Mouse (Mus musculus) Patski (cell line): ENCODE measurements around the gene Gabrb2. TPM values are rescaled to one million over a fixed set of nuclear protein-coding genes. Genes with fewer than 3 reads are reported as not detected.

Experiments
- ATAC-seq: fragments of 100-300 bp; one replicate; pipeline ENCODE4 v1.8.0; 2021
- CTCF ChIA-PET: fragments of 350-600 bp; sonication (Branson Sonifier 250); formaldehyde crosslinking; loops from one replicate; lab custom pipeline; 2022; ENCODE audit warnings: inconsistent platforms; lab: Charles Lee
- POLR2A ChIA-PET: fragments of 350-600 bp; sonication (Branson Sonifier 250); formaldehyde crosslinking; loops from one replicate; lab custom pipeline; 2022; ENCODE audit warnings: antibody characterized with exemption, inconsistent platforms; lab: Charles Lee
- DNase-seq: peaks from one replicate; pipeline ENCODE4 v3.0.0-alpha.2; 2011; ENCODE audit warnings: low read depth, low spot score
- H3K27me3 ChIP-seq: fragments of 371-371 bp; one replicate; pipeline ENCODE4 v1.5.1; 2021
- CTCF ChIP-seq: fragments of 100-300 bp; IDR thresholded peaks from one replicate; pipeline ENCODE4 v1.5.1; 2021
- in situ Hi-C: fragments of 300-500 bp; cut with MboI; formaldehyde crosslinking; loops from 3 replicates; pipeline ENCODE4 v1.11.1; 2018; ENCODE audit warnings: low pct_unique_long_range_greater_than_20kb, mixed read lengths
- polyA plus RNA-seq: library from polyadenylated mRNA; unstranded; gene quantifications from one replicate; pipeline ENCODE4 v1.2.3, GENCODE M21; 2021

Gabrb2 gene
- polyA plus RNA-seq, 1 experiment from 2014 or later = not detected

DNA sequence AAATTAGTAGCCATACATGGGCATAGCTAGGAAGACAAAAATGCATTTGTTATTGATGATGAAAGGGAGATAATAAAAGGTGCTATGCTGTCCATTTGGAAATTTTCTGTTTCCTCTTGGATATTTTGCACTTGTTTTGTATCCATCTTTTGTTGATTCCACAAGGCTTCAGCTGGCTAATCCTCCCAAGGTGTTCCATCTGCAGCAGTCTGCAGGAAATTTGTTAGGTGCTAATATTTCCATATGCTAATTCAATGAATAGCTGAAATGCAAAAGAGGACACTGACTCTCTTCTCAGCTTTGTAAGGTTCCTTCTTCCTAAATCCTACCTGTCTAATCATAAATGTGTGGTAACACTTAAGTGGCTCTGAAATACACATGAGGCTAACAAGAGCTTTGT lies 24.1 kb downstream of the Gabrb2 start:
- ChIA-PET POLR2A (no interaction called here), CTCF (no interaction called here)
- ATAC-seq (no peak), DNase-seq (no peak)
- H3K27me3 ChIP-seq = peaks cover 3% of the 10 kb centered on the region
- in situ Hi-C loops = no loop called here
- TF ChIP-seq CTCF = no peak

DNA sequence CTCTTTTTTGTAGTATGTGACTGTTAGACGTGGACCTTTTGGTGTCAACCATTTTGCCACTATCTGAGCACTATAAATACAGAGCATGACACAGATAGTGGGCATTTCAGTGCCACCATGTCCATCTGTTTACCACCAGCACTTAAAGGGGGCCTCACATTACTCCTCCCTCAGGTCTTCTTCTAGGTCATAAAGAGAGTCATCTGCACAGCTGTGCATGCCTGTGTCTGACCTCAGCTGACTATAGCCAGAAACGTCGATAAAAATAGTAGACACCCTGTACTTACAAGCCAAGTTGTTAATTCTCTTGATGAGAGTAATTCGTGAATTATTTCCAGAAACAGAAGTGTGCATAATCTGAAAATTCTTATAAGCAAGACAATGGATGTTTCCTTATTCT lies 29.4 kb downstream of the Gabrb2 start:
- POLR2A ChIA-PET = no interaction called here
- no peak for ATAC-seq
- CTCF ChIA-PET = no interaction called here
- in situ Hi-C loops = no loop called here
- H3K27me3 ChIP-seq = no peaks in the 10 kb centered on the region
- no peak for DNase-seq
- TF ChIP-seq CTCF = no peak

DNA sequence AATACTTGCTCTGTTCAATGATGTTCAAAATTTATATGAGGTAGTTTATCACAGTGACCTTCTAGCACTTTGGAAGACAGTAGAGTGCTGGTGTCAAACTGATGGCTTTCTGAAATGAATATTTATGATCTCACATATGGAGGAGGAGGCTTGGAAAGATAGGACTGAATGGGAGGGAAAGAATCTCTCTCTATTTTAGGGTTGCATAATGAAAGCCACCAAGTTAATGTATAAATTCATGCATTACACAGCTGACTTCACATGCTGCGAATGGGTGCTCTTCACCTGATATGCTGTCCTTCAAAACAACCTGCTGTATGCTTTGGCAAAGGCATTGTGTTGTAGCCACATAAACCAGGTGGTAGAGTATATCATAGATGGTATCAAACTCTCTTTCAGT lies 44.6 kb downstream of the Gabrb2 start:
- in situ Hi-C loops = no loop called here
- H3K27me3 ChIP-seq = peaks cover 11% of the 10 kb centered on the region
- POLR2A ChIA-PET = no interaction called here
- CTCF ChIA-PET = no interaction called here
- ATAC-seq (no peak), DNase-seq (no peak)
- no peak for TF ChIP-seq CTCF

DNA sequence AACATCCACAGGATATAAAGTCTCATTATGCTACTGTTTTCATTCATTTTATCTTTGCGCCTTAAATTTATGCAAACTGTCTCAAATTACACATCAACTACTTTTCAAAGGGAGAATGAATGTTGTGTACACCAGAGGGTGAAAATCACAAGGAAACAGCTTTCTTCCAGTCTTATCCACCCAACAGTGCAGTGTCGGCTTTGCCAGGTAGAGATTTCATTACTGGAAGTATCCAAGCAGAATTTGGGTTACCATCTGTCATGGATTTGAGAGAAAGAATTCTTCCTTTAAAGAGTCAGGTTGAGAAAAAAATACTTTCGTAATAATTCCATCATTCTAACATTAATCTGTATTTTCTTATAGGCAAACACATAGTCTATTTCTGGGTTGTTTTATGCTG lies 48.8 kb downstream of the Gabrb2 start:
- no peak for DNase-seq
- in situ Hi-C loops = no loop called here
- H3K27me3 ChIP-seq = no peaks in the 10 kb centered on the region
- ChIA-PET CTCF (no interaction called here), POLR2A (no interaction called here)
- TF ChIP-seq CTCF = no peak
- ATAC-seq = no peak

DNA sequence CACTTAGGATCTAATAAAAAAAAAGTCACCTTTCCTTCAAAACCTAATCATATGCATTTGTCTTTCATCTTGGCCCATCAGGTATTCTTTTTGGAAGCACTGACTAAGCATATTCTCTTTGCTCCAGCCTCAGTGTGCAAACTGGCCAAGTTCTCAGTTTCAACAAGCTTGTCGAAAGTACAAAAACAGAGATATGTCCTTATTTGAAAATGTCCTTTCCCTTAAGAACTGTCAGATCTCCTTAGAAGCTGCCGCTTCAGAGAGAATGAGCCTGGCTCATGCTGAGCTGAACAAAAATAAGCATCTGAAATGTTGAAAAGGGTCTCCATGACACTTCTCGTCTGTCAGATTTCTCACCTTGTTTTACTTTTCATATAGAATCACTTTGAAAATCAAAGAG lies 55.0 kb downstream of the Gabrb2 start:
- H3K27me3 ChIP-seq = no peaks in the 10 kb centered on the region
- no peak for ATAC-seq
- in situ Hi-C loops = no loop called here
- ChIA-PET CTCF (no interaction called here), POLR2A (no interaction called here)
- no peak for DNase-seq
- TF ChIP-seq CTCF = no peak

DNA sequence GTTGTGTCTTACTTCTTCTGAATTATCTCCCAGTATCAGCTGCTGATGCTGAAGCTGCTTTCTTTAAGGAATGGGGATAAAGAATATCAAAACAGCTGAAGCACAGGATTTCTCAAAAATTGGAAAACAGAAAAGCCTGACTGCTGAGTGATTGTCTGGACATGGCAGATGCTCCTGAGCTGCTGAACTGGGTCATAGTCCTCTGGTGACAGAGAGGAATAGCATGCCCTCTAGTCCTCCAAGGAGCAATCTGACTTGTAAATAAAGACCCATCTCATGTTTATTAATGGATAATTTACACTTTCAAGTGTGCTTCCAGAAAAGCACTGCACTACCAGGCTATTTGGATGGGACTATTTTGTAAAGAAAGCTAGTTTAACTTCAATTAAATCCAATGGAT lies 68.1 kb downstream of the Gabrb2 start:
- no peak for ATAC-seq
- H3K27me3 ChIP-seq = no peaks in the 10 kb centered on the region
- TF ChIP-seq CTCF = no peak
- ChIA-PET POLR2A (no interaction called here), CTCF (no interaction called here)
- in situ Hi-C loops = no loop called here
- no peak for DNase-seq

DNA sequence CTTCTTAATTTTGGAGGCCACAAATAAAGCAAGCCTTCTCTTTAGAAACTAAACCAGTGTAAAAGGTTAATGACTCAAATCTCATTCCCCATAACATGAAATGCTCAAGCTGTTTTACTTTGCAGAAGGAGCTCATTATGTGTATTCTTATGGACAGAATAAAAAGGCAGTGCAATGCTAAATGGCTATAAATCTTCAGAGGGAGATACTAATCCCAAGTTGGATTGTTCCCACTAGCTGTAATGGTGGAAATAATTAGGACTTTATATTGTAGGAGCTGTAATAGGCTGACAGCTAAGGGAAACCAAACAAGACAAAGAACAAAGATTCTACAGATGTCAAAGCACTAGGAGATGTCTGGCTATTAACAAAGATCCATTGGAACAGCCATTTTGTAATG lies 81.6 kb downstream of the Gabrb2 start:
- POLR2A ChIA-PET = no interaction called here
- H3K27me3 ChIP-seq = no peaks in the 10 kb centered on the region
- CTCF ChIA-PET = no interaction called here
- no peak for DNase-seq
- TF ChIP-seq CTCF = no peak
- no peak for ATAC-seq
- in situ Hi-C loops = no loop called here

DNA sequence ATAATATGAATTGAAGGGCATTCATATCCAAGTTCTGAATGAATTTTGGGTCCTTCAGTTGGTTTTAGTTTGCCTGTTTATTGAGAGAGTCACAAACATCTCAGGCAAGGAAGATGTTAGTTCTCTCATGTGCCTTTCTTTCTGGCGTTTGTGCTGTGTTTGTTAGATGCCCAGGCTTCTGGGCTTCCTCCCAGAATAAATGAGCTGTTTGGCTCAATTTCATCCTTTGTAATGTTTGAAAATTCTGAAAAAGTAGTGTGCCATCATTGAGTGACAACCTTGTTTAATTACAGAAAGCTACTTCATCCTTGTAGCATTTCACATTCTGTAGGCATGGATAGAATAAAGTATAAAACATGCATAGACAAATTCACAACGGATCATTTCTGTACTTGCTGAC lies 85.9 kb downstream of the Gabrb2 start:
- CTCF ChIA-PET = no interaction called here
- POLR2A ChIA-PET = no interaction called here
- DNase-seq (no peak), ATAC-seq (no peak)
- TF ChIP-seq CTCF = no peak
- in situ Hi-C loops = no loop called here
- H3K27me3 ChIP-seq = no peaks in the 10 kb centered on the region

DNA sequence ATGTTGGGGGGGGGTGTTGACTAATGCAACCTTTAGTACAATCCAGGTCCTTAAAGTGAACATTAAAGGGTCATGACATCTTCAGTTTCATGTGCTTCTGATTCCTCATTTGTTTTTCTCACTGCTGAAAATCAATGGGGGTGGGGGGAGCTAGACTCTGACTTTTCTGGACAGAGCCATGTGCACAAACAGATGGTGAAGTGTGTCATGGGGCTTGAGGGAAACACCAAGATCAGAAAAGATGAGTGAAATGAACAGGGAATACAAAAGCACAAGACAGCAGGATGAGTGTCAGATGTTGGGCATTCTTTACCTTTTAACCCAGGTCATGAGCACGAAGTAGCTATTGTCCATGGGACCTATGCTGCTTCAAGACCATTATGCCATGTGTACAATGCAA lies 86.4 kb downstream of the Gabrb2 start:
- ATAC-seq (no peak), DNase-seq (no peak)
- POLR2A ChIA-PET = no interaction called here
- CTCF ChIA-PET = no interaction called here
- H3K27me3 ChIP-seq = no peaks in the 10 kb centered on the region
- in situ Hi-C loops = no loop called here
- TF ChIP-seq CTCF = no peak

DNA sequence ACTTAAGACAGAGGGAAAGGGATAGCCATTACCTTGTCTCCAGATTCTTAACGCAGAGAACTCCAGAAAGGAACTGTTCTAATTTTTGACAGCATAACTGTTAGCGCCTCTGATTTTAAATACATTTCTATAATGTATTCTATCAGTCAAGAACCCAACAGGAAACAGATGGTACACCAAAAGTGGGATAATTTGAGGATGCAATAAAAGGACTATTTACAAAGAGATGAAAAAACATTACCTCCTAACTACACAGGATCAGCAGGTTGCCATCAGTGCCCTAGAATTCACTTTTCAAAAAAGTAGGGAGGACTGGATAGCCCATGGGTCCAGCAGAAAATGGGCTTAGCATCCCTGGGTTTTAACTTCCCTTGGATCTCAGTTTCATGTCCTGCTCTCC lies 102.4 kb downstream of the Gabrb2 start:
- TF ChIP-seq CTCF = no peak
- no peaks in the 10 kb centered on the region for H3K27me3 ChIP-seq
- CTCF ChIA-PET = no interaction called here
- DNase-seq = no peak
- POLR2A ChIA-PET = no interaction called here
- no peak for ATAC-seq
- in situ Hi-C loops = no loop called here

DNA sequence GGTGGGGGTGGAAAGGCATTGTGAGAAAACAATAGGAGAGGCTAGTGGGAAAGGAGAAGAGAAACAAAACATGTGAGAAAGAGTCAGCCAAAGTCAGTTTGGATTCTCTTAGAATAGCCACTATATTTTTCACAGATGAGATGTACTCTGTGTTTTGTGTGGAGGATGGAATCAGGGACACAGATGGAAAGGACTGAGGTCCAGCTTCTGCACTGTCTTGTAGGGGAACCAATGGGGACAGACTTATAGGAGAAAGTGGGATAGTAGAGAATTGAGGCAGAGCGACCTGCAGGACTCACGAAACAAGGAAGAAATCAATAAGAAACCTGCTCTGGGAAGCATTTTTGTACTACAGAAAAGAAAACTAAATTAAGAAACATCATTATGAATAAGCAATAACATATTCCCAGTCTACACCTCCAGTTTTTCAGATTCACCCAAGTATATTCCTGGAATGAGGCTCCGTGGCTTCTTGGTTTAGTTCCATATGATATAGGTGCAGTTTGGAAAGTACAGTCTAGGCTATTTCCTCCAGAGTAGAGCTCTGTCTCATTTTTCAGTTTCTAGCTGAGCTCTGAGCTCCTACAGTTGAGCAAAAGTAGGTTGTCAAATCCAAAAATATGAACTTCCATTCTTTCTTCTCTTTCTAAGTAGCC lies 108.8 kb downstream of the Gabrb2 start:
- no peak for ATAC-seq
- POLR2A ChIA-PET = no interaction called here
- in situ Hi-C loops = no loop called here
- TF ChIP-seq CTCF = no peak
- H3K27me3 ChIP-seq = no peaks in the 10 kb centered on the region
- CTCF ChIA-PET = no interaction called here
- no peak for DNase-seq

DNA sequence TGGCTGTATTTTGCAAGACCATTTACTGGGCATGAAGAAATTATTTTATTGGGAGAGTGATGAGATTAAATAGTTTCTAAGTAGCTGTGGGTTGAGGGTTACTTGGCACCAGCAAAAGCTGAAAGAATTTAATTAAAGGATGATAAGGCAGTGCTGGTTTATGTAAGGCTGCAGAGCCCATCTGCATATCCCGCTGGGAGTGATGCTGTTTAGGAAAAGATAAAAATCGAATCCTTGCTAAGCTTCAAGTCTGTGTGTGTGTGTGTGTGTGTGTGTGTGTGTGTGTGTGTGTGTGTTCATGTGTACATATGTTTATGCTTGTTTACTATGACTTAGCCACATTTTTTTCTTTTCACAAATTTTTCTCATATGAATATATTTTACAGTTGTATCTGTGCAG lies 113.0 kb downstream of the Gabrb2 start:
- TF ChIP-seq CTCF = no peak
- in situ Hi-C loops = no loop called here
- no peaks in the 10 kb centered on the region for H3K27me3 ChIP-seq
- CTCF ChIA-PET = no interaction called here
- ATAC-seq (no peak), DNase-seq (no peak)
- POLR2A ChIA-PET = no interaction called here
